Mouse (Mus musculus): ENCODE measurements around the gene Mcts2.

DNA sequence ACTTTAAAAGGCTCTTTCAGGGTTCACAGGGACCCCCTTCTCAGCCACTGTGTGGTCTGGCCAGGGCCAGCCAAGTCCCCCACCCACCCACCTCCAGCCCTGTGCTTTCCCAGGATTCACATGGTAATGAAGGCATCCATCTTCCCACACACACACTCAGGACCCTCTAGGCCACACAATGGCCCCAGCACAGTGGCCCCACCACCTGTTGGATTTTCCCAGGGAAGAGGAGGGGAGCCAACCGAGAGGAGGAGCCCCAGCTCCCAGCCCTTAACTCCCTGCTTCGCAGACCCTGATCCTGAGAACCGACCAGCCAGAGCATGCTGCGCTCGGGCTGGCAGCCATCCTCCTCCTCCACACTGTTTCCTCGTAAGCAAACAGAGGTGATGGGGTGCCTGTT is 31.2 kb downstream of the Mcts2 start:
- TF ChIP-seq CTCF (IDR thresholded peaks at IDR 0.05; ENCODE audit: extremely low read depth, insufficient read depth, low read length) (no peak), POLR2A (IDR thresholded peaks at IDR 0.05; ENCODE audit: extremely low read depth, insufficient read depth, low read length) (no peak)

Measured in cortical plate, adult 2 months (tissue).